Mouse (Mus musculus): ENCODE results near the gene H60b.

GRCm38 (mm10) chr10:22149691-22150465 lies 8.5 kb upstream of the H60b start:
- no peak for TF ChIP-seq CTCF (IDR thresholded peaks at IDR 0.05; ENCODE audit: extremely low read depth, insufficient read depth, insufficient read length, insufficient replicate concordance)
- no peak for TF ChIP-seq POLR2A (IDR thresholded peaks at IDR 0.05; ENCODE audit: low read depth, low read length)

All from spleen, adult 2 months (tissue).